Mouse (Mus musculus): ENCODE measurements at regions not wholly inside any gene's neighbourhood (a gene's known extent, or its start where the extent isn't known, plus 50 kb on each side); places are given as distances from the start of the nearest gene placed in this dataset.

DNA sequence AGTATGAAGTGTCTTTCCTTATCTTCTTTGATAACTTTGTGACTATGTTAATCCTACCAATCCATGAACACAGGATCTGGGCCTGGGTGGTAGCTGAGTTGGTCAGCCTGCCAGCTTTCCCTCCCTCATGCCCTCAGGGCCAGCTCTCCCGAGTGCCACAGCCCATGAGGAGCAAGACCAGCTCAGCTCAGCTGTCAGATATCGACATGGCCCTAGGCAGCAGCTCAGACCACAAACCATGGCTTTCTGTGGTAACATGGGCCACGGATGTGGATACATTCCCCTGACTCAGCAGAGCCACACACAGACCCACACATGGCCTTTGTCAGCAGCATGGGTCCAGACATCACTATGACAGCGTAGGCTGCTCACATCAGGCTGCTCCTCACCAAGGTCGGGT is 85.4 kb upstream of the Irx5 start:
- TF ChIP-seq POLR2A (IDR thresholded peaks at IDR 0.05; ENCODE audit: extremely low read depth, insufficient read depth, low read length) (no peak), CTCF (IDR thresholded peaks at IDR 0.05; ENCODE audit: extremely low read depth, insufficient read depth, low read length) (no peak)
